Mouse (Mus musculus) embryonic fibroblast, embryonic 13.5 days (primary cell): ENCODE data around the gene Tmem259.

ENCODE experiments used
- CTCF ChIP-seq: IDR thresholded peaks from 2 replicates; pipeline ENCODE4 v1.5.1; 2011; ENCODE audit warnings: mild to moderate bottlenecking, control low read depth, low read length, moderate library complexity, borderline replicate concordance; ENCODE audit not compliant: insufficient read depth
- POLR2A ChIP-seq: IDR thresholded peaks from 2 replicates; pipeline ENCODE4 v1.6.1; 2011; ENCODE audit warnings: low read depth, mild to moderate bottlenecking, control low read depth, low read length, moderate library complexity

- TF ChIP-seq CTCF: no peak
- TF ChIP-seq POLR2A: no peak
These were observed 4.6 kb downstream of the Tmem259 start for GRCm38 (mm10) chr10:79979401-79980155.
